Comparison of ENCODE assay signal across 8 mouse cellular contexts in the genomic region with DNA sequence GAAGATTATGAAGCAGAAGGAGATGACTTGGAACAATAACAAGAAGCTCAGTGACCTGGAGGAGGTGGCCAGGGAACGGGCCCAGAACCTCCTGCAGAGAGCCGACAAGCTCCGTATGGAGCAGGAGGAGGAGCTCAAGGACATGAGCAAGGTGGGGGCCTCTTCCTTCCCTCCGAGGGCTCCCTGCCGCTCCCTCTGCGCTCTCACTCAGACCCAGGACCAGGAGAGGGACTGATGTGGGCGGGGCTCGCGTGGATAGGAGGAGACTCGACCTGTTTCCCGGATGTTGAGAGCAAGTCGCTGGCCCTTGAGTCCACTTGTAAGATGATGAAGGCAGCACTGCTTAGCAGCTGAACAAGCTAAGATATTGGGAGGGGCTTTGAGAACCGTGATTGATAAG. TPM values are rescaled to one million over a fixed set of nuclear protein-coding genes. Genes with fewer than 3 reads are reported as not detected.
A peak's percentile ranks its signal among the peaks of the same experiment; 100 is the strongest.
DNase-seq lines count a peak whose midpoint lies in the region; ATAC-seq and TF ChIP-seq lines count a peak whose summit lies in the region.

No protein-coding gene starts in this region.

- H3K4me3 ChIP-seq in heart, embryonic 11.5 days (ENCODE audit: low read depth, low read length): peak overlapping the region; percentile 19
- peak overlapping the region; percentile 3; the same call in 1 of the 2 replicates for H3K4me3 ChIP-seq in hindbrain, embryonic 11.5 days (ENCODE audit: low read depth, low read length)
- H3K4me3 ChIP-seq in lung, adult 2 months (replicated peaks; ENCODE audit: extremely low read depth, low read depth, low read length): no peak overlapping the region
- H3K4me3 ChIP-seq in stomach, embryonic 14.5 days (ENCODE audit: low read depth, low read length): 0 out of 2 replicates have a peak overlapping the region, but pooled peaks have one; percentile 5

- peaks cover 5% of the 10 kb centered on the region for H3K27me3 ChIP-seq in heart, embryonic 11.5 days (ENCODE audit: control insufficient read depth, insufficient read depth, low read length)
- H3K27me3 ChIP-seq in hindbrain, embryonic 11.5 days (ENCODE audit: control insufficient read depth, insufficient read depth, low read length): no peaks in the 10 kb centered on the region
- H3K27me3 ChIP-seq in stomach, embryonic 14.5 days (ENCODE audit: control insufficient read depth, insufficient read depth, low read length): no peaks in the 10 kb centered on the region

- no peak overlapping the region for H3K27ac ChIP-seq in heart, embryonic 11.5 days (ENCODE audit: low read depth, low read length)
- H3K27ac ChIP-seq in hindbrain, embryonic 11.5 days (ENCODE audit: low read depth, low read length): no peak overlapping the region
- no peak overlapping the region for H3K27ac ChIP-seq in stomach, embryonic 14.5 days (ENCODE audit: low read length)

- 0% methylated on average over 13 of the region's 13 CpGs for WGBS in heart, embryonic 11.5 days (ENCODE audit: insufficient replicate concordance)
- 4% methylated on average over 12 of the region's 13 CpGs for WGBS in hindbrain, embryonic 11.5 days
- 8% methylated on average over 13 of the region's 13 CpGs for WGBS in lung, adult 2 months
- WGBS in stomach, embryonic 14.5 days: under 1% methylated on average over 13 of the region's 13 CpGs

- no peak; the same call in 1 of the 2 replicates for ATAC-seq in heart, embryonic 11.5 days (replicated peaks; ENCODE audit: insufficient number of reproducible peaks, low FRiP score, low TSS enrichment)
- peak; percentile 67 for ATAC-seq in hindbrain, embryonic 11.5 days (ENCODE audit: low FRiP score)
- peak; percentile 69 for ATAC-seq in stomach, embryonic 14.5 days (ENCODE audit: insufficient number of reproducible peaks, insufficient read depth, low FRiP score, low read depth)

- H3K9ac ChIP-seq in heart, embryonic 11.5 days (ENCODE audit: low read depth, low read length): peak overlapping the region; percentile 11; the same call in 1 of the 2 replicates
- H3K9ac ChIP-seq in hindbrain, embryonic 11.5 days (ENCODE audit: low read depth, low read length): no peak overlapping the region
- no peak overlapping the region for H3K9ac ChIP-seq in stomach, embryonic 14.5 days (replicated peaks; ENCODE audit: low read depth, low read length)

- no peak for TF ChIP-seq CTCF in lung, adult 2 months (IDR thresholded peaks at IDR 0.05; ENCODE audit: insufficient read depth, low read length)

- no peak for TF ChIP-seq POLR2A in lung, adult 2 months (IDR thresholded peaks at IDR 0.05; ENCODE audit: borderline replicate concordance, extremely low read depth, low read depth, low read length)

- H3K4me1 ChIP-seq in heart, embryonic 11.5 days (ENCODE audit: control insufficient read depth, insufficient read depth, low read length): peaks cover 9% of the 10 kb centered on the region; the same call in 1 of the 2 replicates
- H3K4me1 ChIP-seq in hindbrain, embryonic 11.5 days (replicated peaks; ENCODE audit: control insufficient read depth, insufficient read depth, low read length): no peaks in the 10 kb centered on the region
- H3K4me1 ChIP-seq in lung, adult 2 months (ENCODE audit: control insufficient read depth, insufficient read depth, low read length): no peaks in the 10 kb centered on the region
- peaks cover 18% of the 10 kb centered on the region for H3K4me1 ChIP-seq in stomach, embryonic 14.5 days (ENCODE audit: control insufficient read depth, insufficient read depth, low read length)

- H3K36me3 ChIP-seq in heart, embryonic 11.5 days (ENCODE audit: control insufficient read depth, insufficient read depth, low read length): no peaks in the 10 kb centered on the region
- no peaks in the 10 kb centered on the region for H3K36me3 ChIP-seq in hindbrain, embryonic 11.5 days (ENCODE audit: control insufficient read depth, insufficient read depth, low read length)
- no peaks in the 10 kb centered on the region for H3K36me3 ChIP-seq in stomach, embryonic 14.5 days (ENCODE audit: control insufficient read depth, insufficient read depth, low read length)

- DNase-seq in heart, adult 8-10 months (ENCODE audit: low spot score): no peak
- peak; percentile 81 for DNase-seq in embryo, embryonic 10 days (ENCODE audit: low spot score)
- DNase-seq in hindbrain, embryonic 11.5 days (ENCODE audit: low spot score): peak; percentile 69
- DNase-seq in lung, adult 2 months: peak; percentile 61
- DNase-seq in layer of hippocampus, adult 18-20 months (ENCODE audit: low spot score in 2 of 2): no peak
- no peak for DNase-seq in adipocyte (ENCODE audit: low spot score)

- H3K4me2 ChIP-seq in heart, embryonic 11.5 days: peak overlapping the region; percentile 49
- H3K4me2 ChIP-seq in hindbrain, embryonic 11.5 days (replicated peaks; ENCODE audit: low read depth, low read length): peak overlapping the region; percentile 27
- peak overlapping the region; percentile 37 for H3K4me2 ChIP-seq in stomach, embryonic 14.5 days (replicated peaks; ENCODE audit: low read depth, low read length)

- H3K9me3 ChIP-seq in heart, embryonic 11.5 days (replicated peaks; ENCODE audit: control insufficient read depth, low read length): no peaks in the 10 kb centered on the region
- H3K9me3 ChIP-seq in hindbrain, embryonic 11.5 days (ENCODE audit: control insufficient read depth, low read length): no peaks in the 10 kb centered on the region
- H3K9me3 ChIP-seq in stomach, embryonic 14.5 days (ENCODE audit: control insufficient read depth, low read depth, low read length): no peaks in the 10 kb centered on the region

RNA-seq across cellular contexts. Expression of a gene that starts 11.9 kb away (rescaled TPM):
- polyA plus RNA-seq in heart, embryonic 11.5 days (2014; fragmentation: Nextera tagmentation; extraction: Ambion mirVana): 2.6 and 2.7 TPM in 2 replicates
- total RNA-seq in heart, adult 8-10 months (2022): under 1 TPM; 0.19 to 0.98 (median 0.46) TPM
- 3.7 and 4.8 TPM in 2 replicates for polyA plus RNA-seq in hindbrain, embryonic 11.5 days (2014; fragmentation: Nextera tagmentation; extraction: Ambion mirVana)
- polyA plus RNA-seq in lung, adult 2 months (2012; rRNA removed): 7.1 and 7.3 TPM in 2 replicates
- 1.9 and 2.9 TPM in 2 replicates for polyA plus RNA-seq in stomach, embryonic 14.5 days (2014; fragmentation: Nextera tagmentation; extraction: Ambion mirVana)
- total RNA-seq in layer of hippocampus, adult 18-20 months (2021): 1 to 10 TPM; 3.4 to 4.0 TPM

RNA-seq across cellular contexts. Expression of a gene that starts 23.2 kb away (rescaled TPM):
- 0.28 TPM in 1 of 2 replicates, not detected in the other for polyA plus RNA-seq in heart, embryonic 11.5 days (2014; fragmentation: Nextera tagmentation; extraction: Ambion mirVana)
- total RNA-seq in heart, adult 8-10 months (2022): not detected
- not detected in 2 replicates for polyA plus RNA-seq in hindbrain, embryonic 11.5 days (2014; fragmentation: Nextera tagmentation; extraction: Ambion mirVana)
- 0.37 and 12.5 TPM in 2 replicates for polyA plus RNA-seq in lung, adult 2 months (2012; rRNA removed)
- 1.0 and 1.2 TPM in 2 replicates for polyA plus RNA-seq in stomach, embryonic 14.5 days (2014; fragmentation: Nextera tagmentation; extraction: Ambion mirVana)
- total RNA-seq in layer of hippocampus, adult 18-20 months (2021): under 1 TPM; 0.27 to 0.43 TPM

RNA-seq across cellular contexts. Expression of a gene that starts 32.7 kb away (rescaled TPM):
- polyA plus RNA-seq in heart, embryonic 11.5 days (2014; fragmentation: Nextera tagmentation; extraction: Ambion mirVana): 248 and 295 TPM in 2 replicates
- 10 to 100 TPM; 37.8 to 77.3 (median 50.1) TPM for total RNA-seq in heart, adult 8-10 months (2022)
- polyA plus RNA-seq in hindbrain, embryonic 11.5 days (2014; fragmentation: Nextera tagmentation; extraction: Ambion mirVana): 41.1 and 43.4 TPM in 2 replicates
- 585 and 594 TPM in 2 replicates for polyA plus RNA-seq in lung, adult 2 months (2012; rRNA removed)
- polyA plus RNA-seq in stomach, embryonic 14.5 days (2014; fragmentation: Nextera tagmentation; extraction: Ambion mirVana): 188 and 196 TPM in 2 replicates
- 10 to 100 TPM in 1 of 2 experiments, 1 to 10 TPM in 1; 9.2 to 11.7 TPM for total RNA-seq in layer of hippocampus, adult 18-20 months (2021)

RNA-seq across cellular contexts. Expression of a gene that starts 51.0 kb away (rescaled TPM):
- 9.3 and 12.0 TPM in 2 replicates for polyA plus RNA-seq in heart, embryonic 11.5 days (2014; fragmentation: Nextera tagmentation; extraction: Ambion mirVana)
- total RNA-seq in heart, adult 8-10 months (2022): under 1 TPM; 0.12 to 0.87 (median 0.78) TPM
- 38.3 and 47.8 TPM in 2 replicates for polyA plus RNA-seq in hindbrain, embryonic 11.5 days (2014; fragmentation: Nextera tagmentation; extraction: Ambion mirVana)
- polyA plus RNA-seq in lung, adult 2 months (2012; rRNA removed): 11.1 and 11.8 TPM in 2 replicates
- polyA plus RNA-seq in stomach, embryonic 14.5 days (2014; fragmentation: Nextera tagmentation; extraction: Ambion mirVana): 41.5 and 48.1 TPM in 2 replicates
- 1 to 10 TPM; 3.9 to 4.8 TPM for total RNA-seq in layer of hippocampus, adult 18-20 months (2021)

RNA-seq across cellular contexts. Expression of a gene that starts 57.4 kb away (rescaled TPM):
- 1.1 and 1.2 TPM in 2 replicates for polyA plus RNA-seq in heart, embryonic 11.5 days (2014; fragmentation: Nextera tagmentation; extraction: Ambion mirVana)
- total RNA-seq in heart, adult 8-10 months (2022): 1 to 10 TPM in 2 of 4 experiments, under 1 TPM in 2; 0.27 to 2.3 (median 1.1) TPM
- polyA plus RNA-seq in hindbrain, embryonic 11.5 days (2014; fragmentation: Nextera tagmentation; extraction: Ambion mirVana): 0.34 and 0.40 TPM in 2 replicates
- 10.6 and 15.2 TPM in 2 replicates for polyA plus RNA-seq in lung, adult 2 months (2012; rRNA removed)
- 0.43 and 0.45 TPM in 2 replicates for polyA plus RNA-seq in stomach, embryonic 14.5 days (2014; fragmentation: Nextera tagmentation; extraction: Ambion mirVana)
- total RNA-seq in layer of hippocampus, adult 18-20 months (2021): under 1 TPM; 0.33 to 0.47 TPM

Comparison
In these comparisons a context has a peak if more than half of its experiments do, and no peak if none do; other contexts are left out.
1. DNase-seq: peak in embryo, embryonic 10 days (single experiment), hindbrain, embryonic 11.5 days (single experiment) and lung, adult 2 months (single experiment); none in heart, adult 8-10 months (single experiment), layer of hippocampus, adult 18-20 months (0 of 2) and adipocyte (single experiment).
2. Peak in every context shown above with its lines, with median percentiles within 50 percentile points of each other: H3K4me2 ChIP-seq.